Mouse (Mus musculus): Measurements from ENCODE around the gene Msto1.

- TF ChIP-seq POLR2A (IDR thresholded peaks at IDR 0.05; ENCODE audit: low read depth, low read length) = no peak
- no peak for TF ChIP-seq CTCF (IDR thresholded peaks at IDR 0.05; ENCODE audit: extremely low read depth, insufficient read length, insufficient replicate concordance, low read depth, low read length)
Measured at GRCm38 (mm10) chr3:88929501-88929900, 15.7 kb upstream of the Msto1 start.
